Mouse (Mus musculus): Measurements from ENCODE around the gene Bora. TPM values are rescaled to one million over a fixed set of nuclear protein-coding genes. Genes with fewer than 3 reads are reported as not detected.
"Not testable (repeated sequence)": the region's sequence is repeated elsewhere in the genome, so short reads cannot be mapped to it uniquely, and the experiment has no call there.

Gene Bora
- 1 to 10 TPM; 1.9 to 5.5 (median 4.1) TPM for total RNA-seq (2022)

DNA sequence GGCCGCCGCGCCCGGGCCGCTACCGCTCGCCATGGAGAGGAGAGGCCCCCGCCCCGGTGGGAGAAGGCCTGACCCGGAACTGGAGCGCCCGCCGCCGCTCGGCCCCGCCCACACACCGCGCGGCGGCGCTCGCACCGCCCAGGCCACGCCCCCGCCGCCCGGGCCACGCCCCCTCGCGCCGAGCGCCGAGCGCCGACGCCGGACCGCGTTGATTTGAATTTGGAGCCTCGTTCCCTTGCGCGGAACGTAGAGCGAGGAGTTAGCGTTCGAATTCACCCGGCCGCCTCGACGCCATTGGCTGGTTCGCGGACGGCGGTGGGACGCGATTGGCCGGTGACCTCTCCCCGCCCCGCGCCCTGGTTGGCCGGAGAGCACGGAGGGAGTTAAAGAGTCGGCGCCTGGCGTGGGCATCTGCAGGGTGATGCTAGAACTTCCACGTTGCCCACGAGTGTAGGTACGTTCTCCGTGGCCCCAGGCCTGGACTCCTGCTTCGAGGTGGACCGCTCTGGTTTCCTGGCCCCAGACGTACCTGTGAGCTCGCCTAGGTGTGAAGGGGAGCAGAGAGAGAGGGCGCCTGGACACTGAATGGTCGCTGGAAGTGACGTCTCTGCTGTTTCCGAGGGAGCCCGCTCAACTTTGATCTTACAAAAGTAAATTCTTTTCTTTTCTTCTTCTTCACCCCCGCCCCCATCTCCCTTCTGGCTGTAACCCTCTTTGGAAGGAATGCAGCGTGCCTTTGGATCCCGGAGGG lies at the start of gene Bora, which contains the start of gene Mzt1:
Gene Bora, plus strand, starts transcription at position 192 of the 751 bp plus-strand sequence.
Gene Mzt1, minus strand, starts transcription at position 104 of the 751 bp plus-strand sequence.
- peak; percentile 90 for DNase-seq

DNA sequence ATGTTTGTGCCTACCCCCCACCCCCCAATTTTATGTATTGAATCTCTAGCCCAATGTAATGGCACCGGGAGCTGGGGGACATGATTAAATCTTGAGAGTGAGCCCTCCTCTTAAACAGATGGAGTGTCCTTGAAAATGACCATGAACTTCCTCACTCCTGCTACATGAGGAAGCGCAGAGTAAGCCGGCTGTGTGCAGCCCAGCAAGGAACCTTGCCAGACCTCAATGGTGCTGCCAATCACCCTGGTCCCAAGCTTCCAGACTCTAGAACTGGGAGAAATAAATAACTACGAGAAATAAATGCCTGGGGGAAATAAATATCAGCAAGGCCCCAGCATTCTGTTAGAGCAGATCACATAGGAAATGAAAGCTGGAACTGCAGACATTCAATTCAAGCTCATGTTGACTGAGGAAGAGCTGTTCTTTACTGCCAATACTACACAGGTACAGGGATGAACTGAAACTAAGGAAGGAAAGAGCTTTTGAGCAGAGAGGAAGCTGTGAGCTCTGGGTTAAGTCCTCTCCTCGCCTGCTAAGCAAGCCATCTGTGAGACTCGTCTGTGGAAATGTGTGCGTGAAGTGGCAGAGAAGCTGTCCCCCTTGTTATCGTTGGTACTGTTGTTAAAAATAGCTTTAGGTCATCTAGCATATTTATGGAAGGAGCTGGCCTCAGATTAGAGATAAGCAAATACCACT lies 35.6 kb upstream of the Bora start:
- DNase-seq, result no peak

DNA sequence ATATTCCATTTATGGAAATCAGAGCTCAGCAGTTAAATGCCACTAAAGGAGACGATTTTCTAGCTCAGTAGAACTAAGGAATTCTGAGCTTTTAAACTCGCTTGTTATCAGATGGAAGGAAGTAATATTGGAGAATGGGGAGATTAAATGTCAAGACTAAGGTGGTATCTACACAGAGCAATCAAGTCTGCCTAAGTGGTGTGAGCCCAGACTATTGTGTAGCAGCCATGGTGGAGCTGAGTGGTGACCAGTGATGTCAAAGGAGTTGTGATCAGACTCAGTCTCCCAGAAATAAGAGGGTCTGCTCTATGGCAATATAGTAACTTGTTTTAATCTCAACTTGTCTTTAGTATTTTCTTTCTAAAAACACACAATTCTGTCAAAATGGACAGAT lies 35.1 kb upstream of the Bora start:
- no peak for DNase-seq

DNA sequence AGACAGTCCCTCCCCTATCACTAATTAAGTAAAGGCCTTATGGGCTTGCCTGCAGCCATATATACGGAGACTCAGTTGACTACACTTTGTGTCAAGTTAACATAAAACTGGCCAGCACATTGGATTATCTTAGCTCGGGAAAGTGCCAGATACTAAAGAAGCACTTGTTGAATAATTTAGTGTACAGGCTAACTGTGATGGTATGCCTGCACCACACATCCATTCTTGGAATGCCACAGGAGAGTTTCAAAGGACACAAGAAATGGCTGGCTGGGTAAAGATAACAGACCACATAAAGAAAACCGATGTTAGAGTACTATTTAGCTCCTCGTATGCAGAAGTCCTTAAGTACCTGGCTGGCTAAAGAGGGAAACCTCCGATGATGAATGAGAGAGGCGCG lies 27.3 kb upstream of the Bora start:
- no peak for DNase-seq

DNA sequence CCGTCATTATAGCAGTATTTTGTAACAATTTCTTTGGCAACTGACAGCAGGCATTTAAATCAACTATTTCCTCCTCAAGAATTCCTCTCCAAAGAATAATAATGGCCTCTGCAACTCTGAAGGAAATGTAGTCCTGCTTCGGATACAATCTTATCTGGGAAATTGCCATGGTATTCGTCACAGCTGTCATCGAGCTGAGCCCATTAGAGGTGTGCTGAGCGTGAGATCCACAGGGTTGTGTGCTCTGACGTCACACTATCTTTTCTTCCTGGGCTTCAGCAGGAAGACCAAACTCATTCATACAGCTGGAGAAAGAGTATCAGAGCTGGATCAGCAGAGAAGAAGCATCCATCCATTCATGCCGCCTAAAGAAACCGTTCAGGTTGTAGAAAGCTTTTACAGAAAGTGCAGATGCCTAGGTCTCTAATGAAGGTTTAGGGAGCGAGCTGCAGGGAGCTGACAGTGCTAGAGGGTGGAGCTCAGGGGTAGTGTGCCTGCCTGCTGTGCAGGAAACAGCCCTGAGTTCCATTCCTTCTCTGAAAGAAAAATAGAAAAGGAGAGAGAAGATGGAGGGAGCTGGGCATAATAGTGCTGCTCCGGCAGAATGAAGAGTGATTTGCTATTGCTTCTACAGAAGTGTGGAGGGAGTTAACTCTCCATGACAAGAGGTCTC lies 26.8 kb upstream of the Bora start:
- DNase-seq, result no peak

DNA sequence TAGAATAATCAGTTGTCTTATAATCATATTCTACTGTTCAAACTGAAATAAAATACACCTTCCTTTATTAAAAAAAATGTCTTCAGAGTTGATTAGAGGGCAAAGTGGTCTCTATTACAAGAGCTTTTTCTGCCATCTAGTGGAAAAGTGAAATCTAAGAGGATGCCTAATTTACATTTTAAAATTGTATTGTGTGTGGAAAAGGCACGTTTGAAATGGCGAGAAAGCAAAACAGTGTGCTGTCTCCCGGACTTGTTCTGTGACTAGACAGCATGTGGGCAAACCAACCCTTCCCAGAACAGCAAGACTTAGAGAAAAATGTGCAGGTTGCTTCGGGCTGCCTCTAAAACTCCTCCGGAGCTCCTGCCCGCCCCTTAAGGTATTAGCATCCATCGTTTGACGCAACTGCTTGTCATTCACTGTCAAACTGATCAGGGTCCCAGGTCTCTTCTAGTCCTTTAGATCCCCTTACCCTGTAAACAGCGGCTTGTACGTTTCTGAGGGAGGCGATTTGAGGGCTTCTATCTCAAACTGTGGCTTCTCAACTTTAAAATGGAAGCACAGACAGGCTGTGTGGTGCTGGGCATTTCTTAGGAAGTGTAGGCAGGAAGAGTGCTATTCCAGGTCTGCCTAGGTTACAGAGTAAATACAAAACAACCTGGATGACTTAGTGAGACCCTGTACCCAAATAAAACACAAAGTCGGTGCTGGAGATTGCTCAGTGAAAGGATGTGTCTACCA lies 23.5 kb upstream of the Bora start:
- no peak for DNase-seq

DNA sequence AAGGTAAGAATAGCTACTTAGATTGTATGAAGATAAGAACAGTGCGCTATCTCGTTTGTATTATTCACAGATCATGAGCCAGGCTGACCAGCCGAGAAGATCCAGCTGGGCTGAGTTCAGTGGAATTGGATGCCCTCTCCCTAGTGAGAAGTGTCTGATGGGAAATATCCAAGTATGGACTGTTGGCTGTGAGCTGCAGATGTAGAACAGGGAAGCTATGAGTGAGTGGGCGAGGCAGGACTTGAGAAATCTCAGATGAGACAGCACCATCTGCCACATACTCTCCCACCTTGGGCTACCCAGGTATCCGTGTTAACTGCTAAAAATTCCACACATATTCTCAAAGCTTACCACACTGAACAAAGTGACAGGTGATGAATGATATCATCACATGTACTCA lies 16.0 kb upstream of the Bora start:
- DNase-seq, result no peak

DNA sequence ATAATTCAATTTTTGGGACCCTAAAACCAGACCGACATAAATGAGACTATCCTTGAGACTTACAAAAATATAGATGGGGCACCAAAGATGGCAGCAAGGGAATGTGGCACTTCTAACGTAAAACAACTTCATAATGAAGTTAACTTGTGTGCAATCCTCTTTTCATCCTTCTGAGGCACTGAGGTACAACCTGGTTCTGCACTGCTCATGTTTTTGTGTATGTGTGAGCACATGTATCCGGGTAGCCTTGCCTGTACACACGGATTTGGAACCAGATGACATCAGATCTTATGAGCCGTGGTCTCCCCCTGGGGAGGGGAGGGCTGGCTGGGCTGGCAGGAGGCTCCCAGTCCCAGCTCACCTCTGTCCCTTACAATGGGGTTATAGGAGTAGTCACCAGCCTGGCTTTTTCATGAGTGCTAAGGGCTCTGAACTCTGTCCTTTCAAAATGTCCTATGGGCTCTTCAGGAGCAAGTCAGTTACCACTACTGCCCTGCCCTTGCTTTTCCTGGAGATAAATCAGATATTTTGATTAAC lies 14.6 kb upstream of the Bora start:
- no peak for DNase-seq

DNA sequence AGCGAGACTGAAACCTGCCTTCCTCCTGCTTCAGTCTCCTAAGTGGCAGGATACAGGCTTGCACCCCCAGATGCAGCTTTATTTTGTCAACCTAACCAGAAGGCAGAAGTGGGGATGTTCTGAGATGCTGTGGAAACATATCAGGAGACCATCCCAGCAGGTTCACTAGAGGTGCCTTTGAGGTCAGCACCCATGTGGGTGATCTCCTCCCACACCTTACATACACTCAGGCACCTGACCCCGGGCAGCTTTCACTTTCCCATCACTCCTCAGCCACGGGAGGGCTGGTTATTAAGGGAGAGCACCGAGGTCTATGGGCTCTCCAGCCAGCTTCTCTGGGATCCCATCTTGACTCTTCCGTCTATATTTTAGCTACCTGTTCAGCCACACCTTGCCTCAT lies 13.4 kb upstream of the Bora start:
- DNase-seq, result no peak

DNA sequence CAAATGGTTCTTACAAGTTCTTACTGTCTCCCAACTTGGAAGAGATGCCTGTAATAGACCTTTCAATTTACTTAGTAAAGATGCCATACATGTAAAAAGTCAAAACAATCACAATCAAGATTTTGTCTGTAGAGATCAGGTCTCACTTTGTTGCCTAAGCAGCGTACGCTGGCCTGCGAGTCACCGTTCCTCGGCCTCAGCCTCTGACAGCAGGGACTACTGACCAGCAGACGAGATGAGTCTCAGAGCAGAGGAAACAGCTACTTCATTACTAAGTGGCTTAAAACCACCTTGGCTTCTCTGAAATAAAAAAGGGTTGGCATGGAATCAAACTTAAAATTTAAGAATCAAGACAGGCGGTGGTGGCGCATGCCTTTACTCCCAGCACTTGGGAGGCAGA lies 11.2 kb upstream of the Bora start:
- DNase-seq, result not testable (repeated sequence)

DNA sequence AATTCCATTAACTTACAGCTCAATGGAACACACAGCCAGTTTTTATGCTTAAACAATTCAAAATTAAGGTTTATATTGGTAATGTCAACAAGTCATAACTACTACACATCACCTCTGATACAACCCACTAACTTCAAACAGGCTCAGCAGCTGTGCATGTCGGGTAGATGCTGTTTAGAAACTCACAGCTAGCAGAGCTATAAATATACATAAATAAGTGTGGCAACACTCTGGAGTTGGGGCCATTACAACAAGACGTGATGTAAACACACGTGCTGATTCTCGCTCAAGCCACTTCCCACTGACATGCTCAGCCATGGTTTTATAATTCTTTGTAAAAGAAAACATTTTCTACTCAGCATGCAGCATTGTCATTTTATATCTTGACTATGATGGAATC lies 10.0 kb upstream of the Bora start:
- DNase-seq, result no peak

DNA sequence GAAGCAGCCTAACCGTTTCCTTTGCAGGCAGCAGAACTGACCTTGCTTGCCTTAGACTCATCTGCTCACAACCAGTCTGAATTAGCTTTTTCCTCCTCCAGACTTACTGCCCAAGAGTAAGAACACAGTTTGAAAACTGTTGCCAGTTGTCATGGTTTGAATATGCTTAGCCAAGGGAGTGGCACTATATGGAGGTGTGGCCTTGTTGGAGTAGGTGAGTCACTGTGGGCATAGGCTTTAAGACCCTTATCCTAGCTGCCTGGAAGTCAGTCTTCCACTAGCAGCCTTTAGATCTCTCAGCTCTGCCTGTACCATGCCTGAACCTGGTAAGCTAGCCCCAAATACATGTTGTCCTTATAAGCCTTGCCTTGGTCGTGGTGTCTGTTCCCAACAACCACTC lies 8.3 kb upstream of the Bora start:
- no peak for DNase-seq

DNA sequence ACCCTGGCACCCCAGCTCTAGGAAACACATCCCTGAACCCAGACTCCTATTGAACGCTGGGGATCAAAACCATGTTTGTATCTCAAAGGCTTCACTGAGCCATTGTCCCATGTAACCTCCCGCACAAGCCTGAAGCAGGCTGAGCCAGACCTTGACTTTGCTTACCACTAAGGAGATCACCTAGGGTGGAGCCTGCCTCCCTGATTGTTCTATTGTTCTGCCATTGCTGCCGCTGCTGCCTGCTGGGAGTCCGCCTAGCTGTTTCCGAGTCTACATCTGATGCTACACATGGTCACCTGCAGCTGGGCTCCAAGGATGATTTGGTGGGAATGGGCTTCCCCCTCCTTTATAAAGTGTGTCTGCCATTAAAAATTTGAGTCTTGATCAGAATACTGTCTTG lies 6.7 kb upstream of the Bora start:
- DNase-seq, result not testable (repeated sequence)

DNA sequence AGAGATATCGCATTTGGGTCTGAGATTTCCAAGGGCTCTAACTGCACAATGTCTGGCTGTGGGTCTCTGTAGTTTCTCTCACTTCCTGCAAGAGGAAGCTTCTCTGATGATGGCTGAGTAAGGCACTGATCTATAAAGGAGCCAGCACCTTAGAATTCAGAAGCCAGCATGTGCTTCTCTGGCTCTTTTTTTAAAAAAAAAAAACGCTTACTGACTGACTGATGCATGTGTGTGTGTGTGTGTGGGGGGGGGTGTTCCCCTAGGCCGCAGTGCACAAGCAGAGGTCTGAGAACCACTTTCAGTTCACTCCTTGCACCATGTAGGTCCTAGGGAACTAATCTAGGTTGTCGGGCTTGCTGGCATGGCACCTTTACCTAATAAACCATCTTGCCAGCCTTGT lies 4.6 kb upstream of the Bora start:
- no peak for DNase-seq

DNA sequence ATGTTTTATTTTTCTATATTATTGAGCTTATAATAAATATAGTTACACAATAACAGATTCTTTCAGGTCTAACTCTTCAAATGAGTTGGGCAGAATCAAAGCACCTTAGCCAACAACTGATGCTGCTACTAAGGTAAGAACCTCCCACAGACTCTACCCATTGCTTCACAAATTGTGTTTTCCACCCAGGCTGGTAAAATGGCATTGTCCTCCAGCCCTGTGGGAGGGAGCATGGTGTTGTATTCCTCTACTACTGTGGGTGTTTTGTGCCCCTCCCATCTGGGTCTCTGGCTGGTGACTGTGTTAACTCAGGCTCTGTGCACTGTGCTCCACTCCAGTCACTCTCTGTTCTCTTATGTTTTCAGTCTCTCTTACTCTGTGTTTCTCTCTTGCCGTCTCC lies 2.5 kb upstream of the Bora start:
- no peak for DNase-seq

DNA sequence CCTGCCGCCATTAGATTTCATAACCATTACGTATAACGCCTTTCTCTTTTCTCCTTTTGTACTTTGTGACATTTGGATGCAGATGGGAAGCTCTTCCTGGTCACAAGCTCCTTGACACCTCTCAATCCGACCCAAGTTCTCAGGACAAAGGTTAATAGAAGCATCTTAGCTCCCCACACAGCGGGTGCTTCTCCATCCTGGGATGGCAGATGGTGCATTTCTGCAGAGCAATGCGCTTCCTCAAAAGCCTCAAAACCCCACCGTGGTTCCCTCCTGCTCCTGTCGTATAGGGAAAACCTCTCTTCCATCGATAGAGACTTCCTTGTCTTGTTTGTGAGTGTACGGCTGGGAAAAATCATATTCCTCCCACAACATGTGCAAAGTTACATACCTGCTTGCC lies 1.9 kb upstream of the Bora start:
- no peak for DNase-seq

DNA sequence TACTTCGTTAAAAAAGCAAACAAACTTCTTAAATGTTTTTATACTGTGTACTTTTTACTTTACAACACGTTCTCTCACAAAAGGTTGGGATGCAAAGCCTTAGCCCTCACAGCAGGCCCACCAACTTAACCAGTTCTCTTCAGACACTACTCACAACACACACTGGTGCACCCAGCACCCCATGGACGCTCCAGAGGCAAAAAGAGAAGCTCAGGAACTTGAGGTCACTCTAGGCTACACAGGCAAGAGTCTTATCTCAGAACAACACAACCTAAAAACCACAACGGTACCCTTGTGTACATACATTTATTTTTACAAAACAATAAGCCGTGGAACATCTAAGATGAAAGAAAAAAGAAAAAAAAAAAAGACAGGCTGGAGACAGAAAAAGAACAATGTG lies 1.3 kb upstream of the Bora start:
- no peak for DNase-seq

DNA sequence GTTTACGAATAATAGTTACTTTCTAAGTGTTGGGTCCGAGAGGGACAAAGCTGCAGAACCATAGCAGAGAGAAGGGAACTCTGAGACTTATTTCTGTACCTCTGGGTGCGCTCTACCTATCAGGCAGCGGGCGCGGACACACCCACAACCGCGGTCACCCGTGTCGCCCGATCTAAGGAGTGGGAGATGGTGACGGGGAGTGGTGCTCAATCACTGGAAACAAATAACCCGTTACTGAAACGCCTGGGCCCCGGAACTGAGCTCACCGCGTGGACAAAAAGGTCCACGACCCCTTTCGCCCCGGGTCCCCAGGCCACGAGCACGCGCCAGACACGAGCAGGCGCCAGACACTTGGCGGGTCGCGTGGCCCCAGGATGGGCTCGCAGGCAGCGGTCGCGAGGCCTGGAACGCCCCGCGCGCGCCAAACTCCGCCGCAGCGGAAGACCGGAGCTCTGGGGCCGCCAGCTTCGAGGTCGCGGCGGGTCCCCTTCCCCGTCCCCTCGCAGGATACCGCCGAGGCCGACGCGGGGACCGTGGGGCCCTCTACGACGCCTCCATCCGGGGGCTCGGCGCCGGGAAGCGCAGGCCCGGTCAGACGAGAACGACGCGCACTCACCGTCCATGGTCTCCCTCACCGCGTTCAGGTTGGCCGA lies 518 bp upstream of the Bora start:
- DNase-seq, result peak; percentile 12

DNA sequence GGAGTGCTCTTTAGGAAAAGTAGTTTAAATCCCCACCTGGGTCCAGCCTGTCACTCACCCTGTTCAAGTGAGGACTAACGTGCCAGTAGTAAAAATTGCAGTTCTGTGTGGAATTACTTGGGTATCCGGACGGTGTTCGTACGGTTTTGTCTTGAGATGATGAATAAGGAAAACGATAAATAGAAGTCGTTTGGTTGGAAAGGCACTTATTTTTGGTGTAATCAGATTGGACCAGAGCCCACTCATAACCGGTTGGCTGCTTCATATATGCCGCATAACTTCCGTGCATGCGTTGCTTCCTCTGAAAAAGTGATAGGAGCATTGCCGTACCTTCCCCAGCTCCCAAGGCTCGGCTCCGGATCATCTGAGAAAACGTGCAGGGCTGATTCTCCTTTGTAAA lies 760 bp downstream of the Bora start:
- no peak for DNase-seq

DNA sequence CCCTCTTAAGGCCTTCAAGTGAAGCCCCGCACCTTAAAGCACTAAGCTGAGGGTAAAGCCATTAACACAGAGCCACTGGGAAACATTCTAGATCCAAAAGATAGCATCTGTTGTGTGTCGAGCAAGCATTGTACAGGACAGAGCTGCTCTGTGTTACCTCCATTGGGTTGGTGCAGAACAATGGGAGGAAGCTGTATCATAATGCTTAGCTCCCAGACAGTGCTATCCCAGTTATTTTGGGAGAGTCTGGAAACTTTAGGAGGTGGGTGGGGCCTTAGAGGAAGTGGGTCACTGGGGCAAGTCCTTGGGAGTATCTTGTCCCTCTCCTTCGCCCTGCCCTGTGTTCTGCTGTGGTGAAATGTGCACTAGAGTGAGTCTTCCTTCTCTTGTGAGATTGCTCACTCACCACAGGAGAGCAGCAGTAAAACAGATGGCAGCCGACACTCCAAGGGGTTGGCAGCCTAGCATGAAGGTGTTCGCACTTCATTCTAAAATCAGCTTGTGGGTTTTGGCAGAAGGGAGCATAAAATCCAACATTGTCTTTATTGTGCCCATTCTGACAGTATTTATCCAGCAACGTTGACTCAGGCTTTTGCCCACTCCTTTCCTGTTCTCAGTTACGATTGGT lies 13.1 kb downstream of the Bora start:
- no peak for DNase-seq

DNA sequence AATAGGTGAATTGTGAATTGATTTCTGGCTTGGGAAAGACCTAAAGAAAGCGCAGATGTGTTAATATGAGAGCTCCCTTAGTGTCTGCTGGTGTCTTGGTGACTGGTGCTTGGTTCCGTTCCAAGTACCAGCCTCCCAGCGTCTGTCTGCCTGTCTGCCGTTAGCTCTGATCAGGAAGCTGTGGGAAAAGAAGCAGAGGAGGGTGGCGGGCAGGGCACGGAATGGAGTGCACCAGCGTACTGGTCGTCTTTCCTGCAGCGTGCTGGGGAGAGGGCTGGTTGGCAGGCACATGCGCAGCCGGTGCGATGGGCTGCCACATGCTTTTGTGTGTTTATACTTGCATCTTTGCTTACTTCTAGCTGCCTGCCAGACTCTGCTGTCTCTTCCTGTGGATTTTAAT lies 14.6 kb downstream of the Bora start:
- no peak for DNase-seq

DNA sequence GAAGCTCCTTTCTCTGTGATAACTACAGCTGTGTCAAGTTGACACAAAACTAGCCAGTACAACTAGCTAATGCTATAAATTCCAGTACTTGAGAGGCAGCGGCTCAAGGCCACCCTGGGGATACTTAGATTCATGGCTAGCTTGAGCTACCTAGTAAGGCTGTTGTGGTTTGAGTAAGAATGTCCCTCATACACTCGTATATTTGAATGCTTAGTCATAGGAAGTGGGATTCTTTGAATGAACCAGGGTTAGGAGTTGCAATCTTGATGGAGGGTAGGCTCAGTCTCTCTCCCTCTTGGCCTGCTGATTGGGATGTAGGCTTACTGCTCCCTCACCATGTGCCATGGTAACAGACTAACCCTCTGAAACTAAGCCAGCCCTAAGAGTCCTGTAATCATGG lies 17.1 kb downstream of the Bora start:
- no peak for DNase-seq

All from adrenal gland, adult 8-10 months (tissue).